Mouse (Mus musculus): ENCODE measurements around the gene Emx2. TPM values are rescaled to one million over a fixed set of nuclear protein-coding genes. Genes with fewer than 3 reads are reported as not detected.
A peak's percentile ranks its signal among the peaks of the same experiment; 100 is the strongest.

Gene Emx2
- polyA plus RNA-seq, 1 experiment from 2014 or later = 12.2 TPM

- Histone ChIP-seq H3K4me1 (peaks cover 34% of the 10 kb centered on the region), H3K27ac (no peak overlapping the region), H3K27me3 (peaks cover 94% of the 10 kb centered on the region), H3K9me3 (no peaks in the 10 kb centered on the region), H3K36me3 (no peaks in the 10 kb centered on the region), H3K9ac (no peak overlapping the region), H3K4me3 (no peak overlapping the region), H3K4me2 (no peak overlapping the region)
- WGBS = 27% methylated on average over 2 of the region's 2 CpGs
- no peak for ATAC-seq (ENCODE audit: insufficient number of reproducible peaks, low FRiP score, low TSS enrichment, low read depth)
These were observed 7.1 kb downstream of the Emx2 start for GRCm38 (mm10) chr19:59465281-59465680.

- 30% methylated on average over 10 of the region's 10 CpGs for WGBS
- no peak overlapping the region for H3K27ac ChIP-seq
- H3K4me2 ChIP-seq = no peak overlapping the region
These were observed 7.7 kb downstream of the Emx2 start for GRCm38 (mm10) chr19:59465751-59466410.

GRCm38 (mm10) chr19:59466417-59466937 lies 8.3 kb downstream of the Emx2 start:
- no peaks in the 10 kb centered on the region for H3K9me3 ChIP-seq
- H3K4me2 ChIP-seq = no peak overlapping the region
- 18% methylated on average over 6 of the region's 6 CpGs for WGBS

More at GRCm38 (mm10) chr19:59465751-59466410, 7.7 kb downstream of the Emx2 start:
- ATAC-seq (ENCODE audit: insufficient number of reproducible peaks, low FRiP score, low TSS enrichment, low read depth) = no peak
- Histone ChIP-seq H3K4me3 (no peak overlapping the region), H3K27me3 (peaks cover 97% of the 10 kb centered on the region), H3K9ac (no peak overlapping the region), H3K9me3 (no peaks in the 10 kb centered on the region), H3K36me3 (no peaks in the 10 kb centered on the region), H3K4me1 (peaks cover 33% of the 10 kb centered on the region)

GRCm38 (mm10) chr19:59467016-59467412 lies 8.8 kb downstream of the Emx2 start:
- 12% methylated on average over 19 of the region's 19 CpGs for whole genome bisulfite sequencing
- Histone ChIP-seq H3K36me3 (no peaks in the 10 kb centered on the region), H3K9ac (no peak overlapping the region), H3K9me3 (no peaks in the 10 kb centered on the region), H3K4me1 (peaks cover 34% of the 10 kb centered on the region), H3K4me3 (peak overlapping the region; percentile 21; the same call in 1 of the 2 replicates), H3K27me3 (peaks cover 97% of the 10 kb centered on the region), H3K4me2 (peak overlapping the region; percentile 38), H3K27ac (peak overlapping the region; percentile 39; the same call in 1 of the 2 replicates)
- no peak for ATAC-seq (ENCODE audit: insufficient number of reproducible peaks, low FRiP score, low TSS enrichment, low read depth)

More at GRCm38 (mm10) chr19:59466417-59466937, 8.3 kb downstream of the Emx2 start:
- ATAC-seq (ENCODE audit: insufficient number of reproducible peaks, low FRiP score, low TSS enrichment, low read depth) = no peak
- Histone ChIP-seq H3K4me3 (no peak overlapping the region), H3K27ac (no peak overlapping the region), H3K27me3 (peaks cover 97% of the 10 kb centered on the region), H3K9ac (no peak overlapping the region), H3K36me3 (no peaks in the 10 kb centered on the region), H3K4me1 (peaks cover 36% of the 10 kb centered on the region)

GRCm38 (mm10) chr19:59467413-59468064 lies 9.4 kb downstream of the Emx2 start:
- Histone ChIP-seq H3K4me3 (peak overlapping the region; percentile 21), H3K36me3 (no peaks in the 10 kb centered on the region), H3K4me1 (peaks cover 34% of the 10 kb centered on the region), H3K27ac (peak overlapping the region; percentile 39; the same call in 1 of the 2 replicates), H3K27me3 (peaks cover 97% of the 10 kb centered on the region), H3K9ac (no peak overlapping the region), H3K9me3 (no peaks in the 10 kb centered on the region), H3K4me2 (peak overlapping the region; percentile 38)
- no peak for ATAC-seq (ENCODE audit: insufficient number of reproducible peaks, low FRiP score, low TSS enrichment, low read depth)
- WGBS = 6% methylated on average over 23 of the region's 23 CpGs

- WGBS = 12% methylated on average over 27 of the region's 27 CpGs
- H3K4me1 ChIP-seq = peaks cover 34% of the 10 kb centered on the region
- peak overlapping the region; percentile 38 for H3K4me2 ChIP-seq
- peak overlapping the region; percentile 21 for H3K4me3 ChIP-seq
- peak overlapping the region; percentile 39; the same call in 1 of the 2 replicates for H3K27ac ChIP-seq
- no peak overlapping the region for H3K9ac ChIP-seq
- no peaks in the 10 kb centered on the region for H3K9me3 ChIP-seq
- no peaks in the 10 kb centered on the region for H3K36me3 ChIP-seq
- peaks cover 95% of the 10 kb centered on the region for H3K27me3 ChIP-seq
- ATAC-seq (ENCODE audit: insufficient number of reproducible peaks, low FRiP score, low TSS enrichment, low read depth) = no peak
These were observed 10.1 kb downstream of the Emx2 start for GRCm38 (mm10) chr19:59468065-59468810.

GRCm38 (mm10) chr19:59469035-59469949 lies 11.1 kb downstream of the Emx2 start:
- no peak overlapping the region for H3K9ac ChIP-seq
- no peak overlapping the region for H3K27ac ChIP-seq
- peak overlapping the region; percentile 42 for H3K4me2 ChIP-seq
- peak overlapping the region; percentile 21 for H3K4me3 ChIP-seq
- H3K36me3 ChIP-seq = no peaks in the 10 kb centered on the region
- peaks cover 84% of the 10 kb centered on the region for H3K27me3 ChIP-seq
- ATAC-seq (ENCODE audit: insufficient number of reproducible peaks, low FRiP score, low TSS enrichment, low read depth) = peak; percentile 25; the same call in 1 of the 2 replicates
- WGBS = 8% methylated on average over 35 of the region's 35 CpGs
- peaks cover 34% of the 10 kb centered on the region for H3K4me1 ChIP-seq
- H3K9me3 ChIP-seq = no peaks in the 10 kb centered on the region

- no peak overlapping the region for H3K27ac ChIP-seq
- ATAC-seq (ENCODE audit: insufficient number of reproducible peaks, low FRiP score, low TSS enrichment, low read depth) = no peak
- H3K27me3 ChIP-seq = peaks cover 77% of the 10 kb centered on the region
- no peak overlapping the region for H3K9ac ChIP-seq
- no peak overlapping the region for H3K4me2 ChIP-seq
- H3K36me3 ChIP-seq = no peaks in the 10 kb centered on the region
- peaks cover 34% of the 10 kb centered on the region for H3K4me1 ChIP-seq
- H3K4me3 ChIP-seq = no peak overlapping the region
- no peaks in the 10 kb centered on the region for H3K9me3 ChIP-seq
- 43% methylated on average over 11 of the region's 11 CpGs for WGBS
These were observed 12.0 kb downstream of the Emx2 start for GRCm38 (mm10) chr19:59470074-59470630.

- Histone ChIP-seq H3K4me3 (no peak overlapping the region), H3K27ac (no peak overlapping the region), H3K27me3 (peaks cover 75% of the 10 kb centered on the region), H3K4me2 (no peak overlapping the region), H3K4me1 (peaks cover 34% of the 10 kb centered on the region), H3K9me3 (no peaks in the 10 kb centered on the region), H3K9ac (no peak overlapping the region), H3K36me3 (no peaks in the 10 kb centered on the region)
- WGBS = 5% methylated on average over 13 of the region's 13 CpGs
- no peak for ATAC-seq (ENCODE audit: insufficient number of reproducible peaks, low FRiP score, low TSS enrichment, low read depth)
These were observed 12.7 kb downstream of the Emx2 start for GRCm38 (mm10) chr19:59470913-59471312.

GRCm38 (mm10) chr19:59472844-59473243 lies 14.7 kb downstream of the Emx2 start:
- no peak overlapping the region for H3K9ac ChIP-seq
- WGBS = 88% methylated on average over 2 of the region's 2 CpGs

GRCm38 (mm10) chr19:59479912-59480311 lies 21.7 kb downstream of the Emx2 start:
- no peak overlapping the region for H3K4me3 ChIP-seq
- no peak for ATAC-seq (ENCODE audit: insufficient number of reproducible peaks, low FRiP score, low TSS enrichment, low read depth)
- WGBS = 68% methylated on average over 3 of the region's 3 CpGs

More at GRCm38 (mm10) chr19:59472844-59473243, 14.7 kb downstream of the Emx2 start:
- ATAC-seq (ENCODE audit: insufficient number of reproducible peaks, low FRiP score, low TSS enrichment, low read depth) = no peak
- peaks cover 25% of the 10 kb centered on the region for H3K4me1 ChIP-seq
- H3K27ac ChIP-seq = no peak overlapping the region
- H3K36me3 ChIP-seq = no peaks in the 10 kb centered on the region
- H3K27me3 ChIP-seq = peaks cover 56% of the 10 kb centered on the region
- H3K4me3 ChIP-seq = no peak overlapping the region
- H3K4me2 ChIP-seq = no peak overlapping the region
- no peaks in the 10 kb centered on the region for H3K9me3 ChIP-seq

More at GRCm38 (mm10) chr19:59479912-59480311, 21.7 kb downstream of the Emx2 start:
- Histone ChIP-seq H3K4me1 (no peaks in the 10 kb centered on the region), H3K27me3 (peaks cover 5% of the 10 kb centered on the region; the same call in 1 of the 2 replicates), H3K9ac (no peak overlapping the region), H3K4me2 (no peak overlapping the region), H3K9me3 (no peaks in the 10 kb centered on the region), H3K36me3 (no peaks in the 10 kb centered on the region), H3K27ac (no peak overlapping the region)

Measured in limb, embryonic 15.5 days (tissue).